Mouse (Mus musculus) embryonic fibroblast, embryonic 13.5 days (primary cell): Measurements from ENCODE around the gene Slc9a1.

ENCODE experiments used
- CTCF ChIP-seq: IDR thresholded peaks from 2 replicates; pipeline ENCODE4 v1.5.1; 2011; ENCODE audit warnings: mild to moderate bottlenecking, control low read depth, low read length, moderate library complexity, borderline replicate concordance; ENCODE audit not compliant: insufficient read depth
- POLR2A ChIP-seq: IDR thresholded peaks from 2 replicates; pipeline ENCODE4 v1.6.1; 2011; ENCODE audit warnings: low read depth, mild to moderate bottlenecking, control low read depth, low read length, moderate library complexity

DNA sequence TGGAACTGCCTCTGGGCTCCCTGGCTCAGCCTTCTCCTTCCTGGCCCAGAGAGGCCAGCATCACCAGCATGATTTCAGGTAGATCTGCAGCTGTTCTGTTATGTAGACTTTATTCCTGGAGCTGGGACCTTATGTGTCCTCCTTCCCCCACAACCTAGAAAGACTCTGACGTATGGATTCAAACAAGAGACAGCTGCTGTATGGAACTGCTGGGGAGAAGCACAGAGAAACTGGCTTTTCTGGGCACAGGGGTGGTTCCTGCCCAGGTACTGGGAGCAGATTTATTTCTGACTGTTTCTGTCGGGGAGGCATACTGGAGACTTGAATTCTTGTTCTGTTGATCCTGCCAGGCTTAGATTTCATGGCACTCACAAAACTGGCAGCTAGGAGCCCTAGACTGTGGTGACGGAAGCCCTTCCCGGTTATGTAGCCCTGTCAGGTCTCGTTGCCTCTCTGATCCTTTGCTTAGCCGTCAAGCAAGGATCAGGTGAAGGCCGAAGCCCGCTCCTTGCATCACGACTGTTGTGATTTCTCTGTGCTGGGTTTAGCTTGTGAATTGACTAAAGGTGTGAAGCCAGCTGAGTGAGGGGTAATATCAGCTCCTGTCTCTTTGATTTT lies 34.2 kb downstream of the Slc9a1 start:
- TF ChIP-seq CTCF (no peak), POLR2A (no peak)
